Mouse (Mus musculus): Measurements from ENCODE around the gene Arhgap10. TPM values are rescaled to one million over a fixed set of nuclear protein-coding genes. Genes with fewer than 3 reads are reported as not detected.

The Arhgap10 gene
- total and polyA plus RNA-seq, 3 experiments: 13.1 to 22.8 TPM; not detected in 1

- DNase-seq (ENCODE audit: low read depth, low spot score): no peak
- TF ChIP-seq ZNF384 (IDR thresholded peaks at IDR 0.05; ENCODE audit: low read depth, low read length): peak; percentile 59
- no peak for TF ChIP-seq POLR2AphosphoS5 (IDR thresholded peaks at IDR 0.05; ENCODE audit: borderline replicate concordance, low read depth, low read length)
- TF ChIP-seq JUND (IDR thresholded peaks at IDR 0.05; ENCODE audit: low read depth, low read length): no peak
- no peak for TF ChIP-seq RAD21 (IDR thresholded peaks at IDR 0.05; ENCODE audit: low read depth, low read length)
- no peak for TF ChIP-seq ZKSCAN1 (IDR thresholded peaks at IDR 0.05; ENCODE audit: low read depth, low read length)
- no peak for TF ChIP-seq MAX (IDR thresholded peaks at IDR 0.05; ENCODE audit: low read length)
- no peak overlapping the region for H3K27ac ChIP-seq (ENCODE audit: control insufficient read depth, low read depth, low read length)
- no peaks in the 10 kb centered on the region for H3K27me3 ChIP-seq (ENCODE audit: control insufficient read depth in 1 of 2, insufficient read depth in 2 of 2, low read length in 2 of 2)
- peaks cover 0 to 15% of the 10 kb centered on the region in 2 experiments; a peak in 2 of 4 replicates for H3K4me1 ChIP-seq (ENCODE audit: control insufficient read depth in 1 of 2, insufficient read depth in 2 of 2, low read length in 2 of 2)
- H3K9me3 ChIP-seq (replicated peaks; ENCODE audit: insufficient read depth, low read length): no peaks in the 10 kb centered on the region
- H3K9ac ChIP-seq (ENCODE audit: control insufficient read depth, low read depth, low read length, poor library complexity, severe bottlenecking): no peak overlapping the region
- H3K36me3 ChIP-seq (ENCODE audit: control insufficient read depth in 1 of 2, insufficient read depth in 2 of 2, low read length in 2 of 2): peaks cover 0 to 13% of the 10 kb centered on the region in 2 experiments; a peak in 2 of 4 replicates
- H3K4me3 ChIP-seq (ENCODE audit: control insufficient read depth in 1 of 2, insufficient read depth in 1 of 2, low read depth in 2 of 2, low read length in 2 of 2): no peak overlapping the region
- peaks cover 25% of the 10 kb centered on the region for H3K79me2 ChIP-seq (ENCODE audit: control insufficient read depth, insufficient read depth, low read length, poor library complexity)
Measured at GRCm38 (mm10) chr8:77520601-77521000, 2.8 kb upstream of the Arhgap10 start.

GRCm38 (mm10) chr8:77518201-77519115 lies 705 bp upstream of the Arhgap10 start:
- Histone ChIP-seq H3K4me1 (ENCODE audit: control insufficient read depth in 1 of 2, insufficient read depth in 2 of 2, low read length in 2 of 2) (peaks cover 0 to 16% of the 10 kb centered on the region in 2 experiments; a peak in 2 of 4 replicates), H3K79me2 (ENCODE audit: control insufficient read depth, insufficient read depth, low read length, poor library complexity) (peaks cover 41% of the 10 kb centered on the region), H3K9ac (ENCODE audit: control insufficient read depth, low read depth, low read length, poor library complexity, severe bottlenecking) (peak overlapping the region; percentile 96), H3K27me3 (ENCODE audit: control insufficient read depth in 1 of 2, insufficient read depth in 2 of 2, low read length in 2 of 2) (no peaks in the 10 kb centered on the region), H3K27ac (ENCODE audit: control insufficient read depth, low read depth, low read length) (peak overlapping the region; percentile 94), H3K4me3 (ENCODE audit: control insufficient read depth in 1 of 2, insufficient read depth in 1 of 2, low read depth in 2 of 2, low read length in 2 of 2) (peak overlapping the region; percentile 91 to 97), H3K36me3 (ENCODE audit: control insufficient read depth in 1 of 2, insufficient read depth in 2 of 2, low read length in 2 of 2) (peaks cover 0 to 13% of the 10 kb centered on the region in 2 experiments; a peak in 2 of 4 replicates), H3K9me3 (replicated peaks; ENCODE audit: insufficient read depth, low read length) (no peaks in the 10 kb centered on the region)
- peak; percentile 66 for DNase-seq (ENCODE audit: low read depth, low spot score)
- TF ChIP-seq EP300 (IDR thresholded peaks at IDR 0.05; ENCODE audit: low read depth in 1 of 2, low read length in 2 of 2): 0 out of 4 replicates have a peak, but pooled peaks of 1 of the 2 experiments have one; percentile 28
- no peak for TF ChIP-seq E2F4 (IDR thresholded peaks at IDR 0.05; ENCODE audit: borderline replicate concordance, low read depth, low read length)
- no peak for TF ChIP-seq JUND (IDR thresholded peaks at IDR 0.05; ENCODE audit: low read depth, low read length)
- TF ChIP-seq MAX (IDR thresholded peaks at IDR 0.05; ENCODE audit: low read length): peak; percentile 42; the same call in 1 of the 2 replicates
- no peak for TF ChIP-seq HCFC1 (IDR thresholded peaks at IDR 0.05; ENCODE audit: low read depth, low read length)
- no peak for TF ChIP-seq KAT2A (conservative IDR thresholded peaks at IDR 0.05; ENCODE audit: low read depth, low read length)
- no peak for TF ChIP-seq SMC3 (IDR thresholded peaks at IDR 0.05; ENCODE audit: low read depth, low read length)
- TF ChIP-seq USF2 (IDR thresholded peaks at IDR 0.05; ENCODE audit: borderline replicate concordance in 1 of 2, insufficient read depth in 1 of 2, low read depth in 1 of 2, low read length in 2 of 2): no peak
- TF ChIP-seq ZMIZ1 (IDR thresholded peaks at IDR 0.05; ENCODE audit: low read depth, low read length): no peak; the same call in 1 of the 2 replicates
- no peak; the same call in 1 of the 2 replicates for TF ChIP-seq BHLHE40 (IDR thresholded peaks at IDR 0.05; ENCODE audit: borderline replicate concordance, low read depth, low read length)
- TF ChIP-seq NRF1 (IDR thresholded peaks at IDR 0.05; ENCODE audit: insufficient read depth, low read depth, low read length, poor library complexity, severe bottlenecking): no peak
- no peak for TF ChIP-seq GATA1 (IDR thresholded peaks at IDR 0.05; ENCODE audit: low read depth, low read length)
- TF ChIP-seq MEF2A (IDR thresholded peaks at IDR 0.05; ENCODE audit: extremely low read depth, insufficient replicate concordance, low read depth, low read length, poor library complexity, severe bottlenecking): 0 out of 2 replicates have a peak, but pooled peaks have one; percentile 17
- TF ChIP-seq NELFE (IDR thresholded peaks at IDR 0.05; ENCODE audit: low read depth, low read length): no peak
- no peak for TF ChIP-seq USF1 (IDR thresholded peaks at IDR 0.05; ENCODE audit: low read depth, low read length)
- no peak for TF ChIP-seq GABPA (IDR thresholded peaks at IDR 0.05; ENCODE audit: low read depth, low read length)
- TF ChIP-seq UBTF (IDR thresholded peaks at IDR 0.05; ENCODE audit: borderline replicate concordance, insufficient read depth, low read depth, low read length): no peak
- TF ChIP-seq MYC (IDR thresholded peaks at IDR 0.05; ENCODE audit: low read depth, low read length): 0 out of 2 replicates have a peak, but pooled peaks have one; percentile 25
- TF ChIP-seq MAFK (IDR thresholded peaks at IDR 0.05; ENCODE audit: borderline replicate concordance, low read depth, low read length): no peak
- 0 out of 2 replicates have a peak, but pooled peaks have one; percentile 0 for TF ChIP-seq MAZ (IDR thresholded peaks at IDR 0.05; ENCODE audit: low read depth, low read length)
- TF ChIP-seq POLR2AphosphoS2 (IDR thresholded peaks at IDR 0.05; ENCODE audit: low read length): no peak
- no peak for TF ChIP-seq RAD21 (IDR thresholded peaks at IDR 0.05; ENCODE audit: low read depth, low read length)
- TF ChIP-seq RCOR1 (IDR thresholded peaks at IDR 0.05; ENCODE audit: low read depth, low read length): no peak
- peak; percentile 69 for TF ChIP-seq SIN3A (IDR thresholded peaks at IDR 0.05; ENCODE audit: low read length)
- TF ChIP-seq POLR2AphosphoS5 (IDR thresholded peaks at IDR 0.05; ENCODE audit: borderline replicate concordance, low read depth, low read length): no peak
